Mouse (Mus musculus) testis, postnatal 10 days (tissue): ENCODE measurements around the gene Lamb3.
A peak's percentile ranks its signal among the peaks of the same experiment; 100 is the strongest.

Experiments used
- DNase-seq: peaks from one replicate; pipeline ENCODE4 v3.0.0; 2021; ENCODE audit warnings: low spot score

Lamb3 gene

GRCm38 (mm10) chr1:193201383-193201778 is 6.1 kb upstream of the Lamb3 start, which contains the start of gene Traf3ip3:
Gene Traf3ip3, minus strand, starts transcription at chr1:193201703.
- DNase-seq, result no peak

GRCm38 (mm10) chr1:193203821-193204220 is 3.7 kb upstream of the Lamb3 start:
- DNase-seq, result no peak

- DNase-seq, result no peak
Measured at GRCm38 (mm10) chr1:193205431-193205830, 2.1 kb upstream of the Lamb3 start.

- DNase-seq, result peak; percentile 59
Measured at GRCm38 (mm10) chr1:193208178-193208577, 679 bp downstream of the Lamb3 start.

- DNase-seq, result no peak
Measured at GRCm38 (mm10) chr1:193211371-193211770, 3.9 kb downstream of the Lamb3 start.

GRCm38 (mm10) chr1:193214053-193214452 is 6.6 kb downstream of the Lamb3 start:
- DNase-seq, result no peak

- no peak for DNase-seq
Measured at GRCm38 (mm10) chr1:193216000-193216399, 8.5 kb downstream of the Lamb3 start.

- DNase-seq, result no peak
Measured at GRCm38 (mm10) chr1:193220408-193220807, 12.9 kb downstream of the Lamb3 start.

- no peak for DNase-seq
Measured at GRCm38 (mm10) chr1:193225531-193225930, 18.0 kb downstream of the Lamb3 start.

- DNase-seq, result no peak
Measured at GRCm38 (mm10) chr1:193226114-193226513, 18.6 kb downstream of the Lamb3 start.

- no peak for DNase-seq
Measured at GRCm38 (mm10) chr1:193226724-193227522, 19.4 kb downstream of the Lamb3 start.

- no peak for DNase-seq
Measured at GRCm38 (mm10) chr1:193227537-193227936, 20.0 kb downstream of the Lamb3 start.

GRCm38 (mm10) chr1:193229570-193229969 is 22.1 kb downstream of the Lamb3 start:
- DNase-seq, result no peak

- no peak for DNase-seq
Measured at GRCm38 (mm10) chr1:193230531-193230930, 23.0 kb downstream of the Lamb3 start.

GRCm38 (mm10) chr1:193230935-193231334 is 23.4 kb downstream of the Lamb3 start:
- DNase-seq, result no peak

GRCm38 (mm10) chr1:193232732-193233131 is 25.2 kb downstream of the Lamb3 start:
- no peak for DNase-seq

GRCm38 (mm10) chr1:193234130-193234645 is 26.7 kb downstream of the Lamb3 start:
- no peak for DNase-seq

GRCm38 (mm10) chr1:193234930-193235329 is 27.4 kb downstream of the Lamb3 start:
- DNase-seq, result no peak

- no peak for DNase-seq
Measured at GRCm38 (mm10) chr1:193238426-193238825, 30.9 kb downstream of the Lamb3 start.

GRCm38 (mm10) chr1:193241436-193241835 is 33.9 kb downstream of the Lamb3 start:
- DNase-seq, result no peak

- DNase-seq, result peak; percentile 48
Measured at GRCm38 (mm10) chr1:193242238-193242637, 34.7 kb downstream of the Lamb3 start.

GRCm38 (mm10) chr1:193242863-193243262 is 35.4 kb downstream of the Lamb3 start:
- DNase-seq, result no peak

- DNase-seq, result no peak
Measured at GRCm38 (mm10) chr1:193243571-193244193, 36.2 kb downstream of the Lamb3 start.
